ENCODE assay signal across 16 mouse cellular contexts in genomic region chr6:94676300-94676699, GRCm38 (mm10). TPM values are rescaled to one million over a fixed set of nuclear protein-coding genes. Genes with fewer than 3 reads are reported as not detected.
DNase-seq lines count a peak whose midpoint lies in the region; ATAC-seq and TF ChIP-seq lines count a peak whose summit lies in the region.
"Had no signal": no experiment of that assay in that cellular context is flagged by ENCODE, and none has a peak within 500 bp of the region (broad histone marks: within the 10 kb centered on the region; RNA-seq: fewer than 3 reads in every experiment).

No protein-coding gene starts in this region.

- TF ChIP-seq CTCF in liver, adult 2 months (IDR thresholded peaks at IDR 0.05; ENCODE audit: low read depth, low read length) = no peak
- no peak for TF ChIP-seq CTCF in thymus, adult 2 months (IDR thresholded peaks at IDR 0.05; ENCODE audit: borderline replicate concordance, control insufficient read depth, extremely low read depth, insufficient read depth, low read length, poor library complexity)

- peaks cover 36% of the 10 kb centered on the region; the same call in 1 of the 2 replicates for H3K79me2 ChIP-seq in liver, adult 2 months (ENCODE audit: control insufficient read depth, insufficient read depth, low read length)

- no peaks in the 10 kb centered on the region for H3K27me3 ChIP-seq in forebrain, embryonic 10.5 days (ENCODE audit: poor library complexity, severe bottlenecking)
- H3K27me3 ChIP-seq in forebrain, embryonic 13.5 days = no peaks in the 10 kb centered on the region
- no peaks in the 10 kb centered on the region for H3K27me3 ChIP-seq in liver, adult 2 months (ENCODE audit: control insufficient read depth, insufficient read depth, low read length)
- H3K27me3 ChIP-seq in thymus, adult 2 months (ENCODE audit: control insufficient read depth, insufficient read depth, low read length) = no peaks in the 10 kb centered on the region
- H3K27me3 ChIP-seq: neural tube, embryonic 12.5 days had no signal

- H3K4me2 ChIP-seq in forebrain, embryonic 13.5 days = no peak overlapping the region
- H3K4me2 ChIP-seq: neural tube, embryonic 12.5 days had no signal

- H3K9me3 ChIP-seq in forebrain, embryonic 10.5 days = no peaks in the 10 kb centered on the region
- H3K9me3 ChIP-seq in forebrain, embryonic 13.5 days (replicated peaks) = no peaks in the 10 kb centered on the region
- H3K9me3 ChIP-seq: limb, embryonic 13.5 days; neural tube, embryonic 12.5 days had no signal

- no peak for DNase-seq in forebrain, embryonic 10.5 days (ENCODE audit: extremely low spot score, low spot score)
- DNase-seq in liver, adult 2 months (ENCODE audit: extremely low read depth, low read depth, low spot score) = peak; percentile 61
- no peak for DNase-seq in liver
- no peak for DNase-seq in thymus, adult 2 months
- DNase-seq in thymus, postnatal 10 days (ENCODE audit: low spot score in 2 of 2) = no peak
- DNase-seq in cerebellum, adult 11-12 months = no peak
- no peak for DNase-seq in urinary bladder, postnatal 36 days (ENCODE audit: low spot score in 2 of 2)
- DNase-seq: adrenal gland, postnatal 36 days; heart, adult 18-20 months; kidney, postnatal 14 days; layer of hippocampus, postnatal 36 days; spleen, adult 18-20 months; thymus, adult 18-20 months had no signal

- H3K36me3 ChIP-seq in forebrain, embryonic 10.5 days (replicated peaks) = no peaks in the 10 kb centered on the region
- H3K36me3 ChIP-seq in forebrain, embryonic 13.5 days (ENCODE audit: poor library complexity, severe bottlenecking) = no peaks in the 10 kb centered on the region
- H3K36me3 ChIP-seq in liver, adult 2 months (ENCODE audit: control insufficient read depth, insufficient read depth, low read length) = no peaks in the 10 kb centered on the region
- no peaks in the 10 kb centered on the region for H3K36me3 ChIP-seq in thymus, adult 2 months (ENCODE audit: control insufficient read depth, insufficient read depth, low read length)
- H3K36me3 ChIP-seq: limb, embryonic 13.5 days; neural tube, embryonic 12.5 days had no signal

- 66% methylated on average over 7 of the region's 7 CpGs for WGBS in forebrain, embryonic 10.5 days
- 42% methylated on average over 7 of the region's 7 CpGs for WGBS in forebrain, embryonic 13.5 days
- 25% methylated on average over 7 of the region's 7 CpGs for WGBS in liver, adult 2 months
- WGBS in thymus, adult 2 months = 84% methylated on average over 7 of the region's 7 CpGs

- H3K4me1 ChIP-seq in forebrain, embryonic 10.5 days = peaks cover 95% of the 10 kb centered on the region
- peaks cover 76% of the 10 kb centered on the region for H3K4me1 ChIP-seq in forebrain, embryonic 13.5 days
- peaks cover 31% of the 10 kb centered on the region for H3K4me1 ChIP-seq in liver, adult 2 months (ENCODE audit: control insufficient read depth, insufficient read depth, low read length)
- H3K4me1 ChIP-seq in thymus, adult 2 months (replicated peaks; ENCODE audit: control insufficient read depth, insufficient read depth, low read length) = peaks cover 54% of the 10 kb centered on the region

- no peak for TF ChIP-seq POLR2A in liver, adult 2 months (IDR thresholded peaks at IDR 0.05; ENCODE audit: extremely low read depth, insufficient read depth, low read length)
- TF ChIP-seq POLR2A in thymus, adult 2 months (IDR thresholded peaks at IDR 0.05; ENCODE audit: control insufficient read depth, extremely low read depth, insufficient read depth, low read length, poor library complexity) = no peak

- no peak overlapping the region for H3K9ac ChIP-seq in forebrain, embryonic 13.5 days
- no peak overlapping the region for H3K9ac ChIP-seq in liver, adult 2 months (ENCODE audit: low read depth, low read length)
- H3K9ac ChIP-seq: limb, embryonic 13.5 days; neural tube, embryonic 12.5 days had no signal

- H3K4me3 ChIP-seq in forebrain, embryonic 10.5 days = no peak overlapping the region
- no peak overlapping the region for H3K4me3 ChIP-seq in forebrain, embryonic 13.5 days
- no peak overlapping the region for H3K4me3 ChIP-seq in liver, adult 2 months (ENCODE audit: insufficient read depth, low read depth, low read length)
- no peak overlapping the region for H3K4me3 ChIP-seq in thymus, adult 2 months (ENCODE audit: control insufficient read depth, insufficient read depth, low read length)
- H3K4me3 ChIP-seq: limb, embryonic 13.5 days; neural tube, embryonic 12.5 days had no signal

- H3K27ac ChIP-seq in forebrain, embryonic 10.5 days = peak overlapping the region; percentile 36; the same call in 1 of the 2 replicates
- no peak overlapping the region for H3K27ac ChIP-seq in forebrain, embryonic 13.5 days
- peak overlapping the region; percentile 16 for H3K27ac ChIP-seq in liver, adult 2 months (replicated peaks; ENCODE audit: insufficient read depth, low read depth, low read length)
- H3K27ac ChIP-seq in thymus, adult 2 months (ENCODE audit: control insufficient read depth, insufficient read depth, low read length) = peak overlapping the region; percentile 21; the same call in 1 of the 2 replicates
- H3K27ac ChIP-seq: neural tube, embryonic 12.5 days had no signal

- ATAC-seq in forebrain, embryonic 13.5 days = no peak

RNA-seq across cellular contexts. Expression of gene Lrig1, which starts 23.7 kb away (rescaled TPM):
- 18.8 and 20.6 TPM in 2 replicates for polyA plus RNA-seq in forebrain, embryonic 10.5 days (2016; fragmentation: Nextera tagmentation; extraction: Ambion mirVana)
- 6.4 and 7.6 TPM in 2 replicates for polyA plus RNA-seq in forebrain, embryonic 13.5 days (2015; fragmentation: Nextera tagmentation; extraction: Ambion mirVana)
- total RNA-seq in liver, adult 2 months (2014; rRNA removed) = 12.4 and 13.3 TPM in 2 replicates
- 12.9 and 14.8 TPM in 2 replicates for polyA plus RNA-seq in liver, adult 2 months (2012; rRNA removed)
- 58.7 and 62.1 TPM in 2 replicates for polyA plus RNA-seq in thymus, adult 2 months (2012; rRNA removed)
